Mouse (Mus musculus): ENCODE results near the gene Mrps35.

DNA sequence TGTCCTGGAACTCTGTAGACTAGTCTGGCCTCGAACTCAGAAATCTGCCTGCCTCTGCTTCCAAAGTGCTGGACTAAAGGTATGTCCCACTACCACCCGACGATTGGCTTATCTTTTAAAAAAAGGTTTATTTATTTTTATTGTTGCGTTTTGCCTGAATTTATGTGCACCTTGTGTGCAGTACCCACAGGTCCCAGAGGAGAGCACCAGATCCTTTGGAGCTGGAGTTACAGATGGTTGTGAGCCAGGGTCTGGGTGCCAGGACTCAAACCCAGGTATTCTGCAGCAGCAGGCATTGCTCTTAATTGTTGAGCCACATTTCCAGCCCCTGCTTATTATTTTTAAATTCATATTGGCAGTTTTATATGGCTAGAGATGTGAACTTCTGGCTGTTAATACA is 53.5 kb downstream of the Mrps35 start:
- TF ChIP-seq GATA1 (IDR thresholded peaks at IDR 0.05; ENCODE audit: low read length): no peak
- TF ChIP-seq TAL1 (IDR thresholded peaks at IDR 0.05; ENCODE audit: low read length): no peak
